Mouse (Mus musculus): ENCODE data around the gene Thap4. TPM values are rescaled to one million over a fixed set of nuclear protein-coding genes. Genes with fewer than 3 reads are reported as not detected.

The Thap4 gene
- polyA plus RNA-seq, 1 experiment = 38.7 TPM

GRCm38 (mm10) chr1:93697317-93697716 lies 57.3 kb downstream of the Thap4 start:
- H3K4me1 ChIP-seq (ENCODE audit: control insufficient read depth, insufficient read depth, low read length) = no peaks in the 10 kb centered on the region
- no peak for TF ChIP-seq CTCF (IDR thresholded peaks at IDR 0.05; ENCODE audit: borderline replicate concordance, insufficient read depth, low read length)
- no peak for TF ChIP-seq POLR2A (IDR thresholded peaks at IDR 0.05; ENCODE audit: low read depth, low read length)
- H3K4me3 ChIP-seq (ENCODE audit: insufficient read depth, low read length) = no peak overlapping the region
- H3K27ac ChIP-seq (ENCODE audit: insufficient read depth, low read length) = no peak overlapping the region

GRCm38 (mm10) chr1:93694966-93695365 lies 59.7 kb downstream of the Thap4 start:
- H3K4me3 ChIP-seq (ENCODE audit: insufficient read depth, low read length) = no peak overlapping the region
- no peak overlapping the region for H3K27ac ChIP-seq (ENCODE audit: insufficient read depth, low read length)
- H3K4me1 ChIP-seq (ENCODE audit: control insufficient read depth, insufficient read depth, low read length) = no peaks in the 10 kb centered on the region
- TF ChIP-seq CTCF (IDR thresholded peaks at IDR 0.05; ENCODE audit: borderline replicate concordance, insufficient read depth, low read length) (no peak), POLR2A (IDR thresholded peaks at IDR 0.05; ENCODE audit: low read depth, low read length) (no peak)

DNA sequence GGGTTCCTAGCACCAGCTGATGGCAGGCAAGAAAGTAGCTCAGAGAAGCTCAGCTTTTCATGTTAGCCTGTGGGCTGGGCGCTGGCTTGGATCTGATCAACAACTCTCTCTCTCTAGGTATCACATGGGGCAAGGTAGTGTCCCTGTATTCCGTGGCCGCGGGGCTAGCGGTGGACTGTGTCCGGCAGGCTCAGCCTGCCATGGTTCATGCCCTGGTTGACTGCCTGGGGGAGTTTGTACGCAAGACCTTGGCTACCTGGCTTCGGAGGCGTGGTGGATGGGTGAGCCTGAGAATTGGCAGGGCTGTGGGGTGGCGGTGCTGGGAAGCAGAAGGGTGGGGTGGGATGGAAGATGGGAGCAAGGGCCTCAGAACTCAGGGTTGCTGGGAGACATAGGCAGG lies 60.7 kb downstream of the Thap4 start:
- no peak for TF ChIP-seq POLR2A (IDR thresholded peaks at IDR 0.05; ENCODE audit: low read depth, low read length)
- TF ChIP-seq CTCF (IDR thresholded peaks at IDR 0.05; ENCODE audit: borderline replicate concordance, insufficient read depth, low read length) = no peak
- no peak overlapping the region for H3K27ac ChIP-seq (ENCODE audit: insufficient read depth, low read length)
- no peak overlapping the region for H3K4me3 ChIP-seq (ENCODE audit: insufficient read depth, low read length)
- H3K4me1 ChIP-seq (ENCODE audit: control insufficient read depth, insufficient read depth, low read length) = no peaks in the 10 kb centered on the region

DNA sequence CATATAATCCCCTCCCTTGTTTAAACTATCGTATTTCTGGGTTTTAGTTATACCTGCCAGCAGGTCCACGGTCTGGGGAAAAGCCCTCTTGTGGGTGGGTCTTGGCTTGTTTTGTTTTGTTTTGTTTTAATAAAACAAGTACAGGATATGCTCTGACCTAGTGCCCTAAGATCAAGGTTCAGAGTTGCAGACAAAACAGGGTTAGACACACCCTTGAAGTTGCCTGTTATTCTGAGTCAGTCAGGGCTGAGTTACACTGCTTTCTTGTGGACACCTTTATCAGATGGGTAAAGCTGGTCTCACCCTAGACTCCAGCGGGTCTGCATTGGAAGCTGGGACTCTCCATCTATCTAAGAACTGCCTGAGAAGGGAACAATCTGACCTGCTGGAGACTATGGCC lies 61.2 kb downstream of the Thap4 start:
- Histone ChIP-seq H3K4me1 (ENCODE audit: control insufficient read depth, insufficient read depth, low read length) (no peaks in the 10 kb centered on the region), H3K27ac (ENCODE audit: insufficient read depth, low read length) (no peak overlapping the region), H3K4me3 (ENCODE audit: insufficient read depth, low read length) (no peak overlapping the region)
- TF ChIP-seq POLR2A (IDR thresholded peaks at IDR 0.05; ENCODE audit: low read depth, low read length) (no peak), CTCF (IDR thresholded peaks at IDR 0.05; ENCODE audit: borderline replicate concordance, insufficient read depth, low read length) (no peak)

- H3K27ac ChIP-seq (ENCODE audit: insufficient read depth, low read length) = no peak overlapping the region
- H3K4me3 ChIP-seq (ENCODE audit: insufficient read depth, low read length) = no peak overlapping the region
- H3K4me1 ChIP-seq (ENCODE audit: control insufficient read depth, insufficient read depth, low read length) = no peaks in the 10 kb centered on the region
- TF ChIP-seq POLR2A (IDR thresholded peaks at IDR 0.05; ENCODE audit: low read depth, low read length) = no peak
- no peak for TF ChIP-seq CTCF (IDR thresholded peaks at IDR 0.05; ENCODE audit: borderline replicate concordance, insufficient read depth, low read length)
Observed at GRCm38 (mm10) chr1:93692773-93693172, 61.9 kb downstream of the Thap4 start.

DNA sequence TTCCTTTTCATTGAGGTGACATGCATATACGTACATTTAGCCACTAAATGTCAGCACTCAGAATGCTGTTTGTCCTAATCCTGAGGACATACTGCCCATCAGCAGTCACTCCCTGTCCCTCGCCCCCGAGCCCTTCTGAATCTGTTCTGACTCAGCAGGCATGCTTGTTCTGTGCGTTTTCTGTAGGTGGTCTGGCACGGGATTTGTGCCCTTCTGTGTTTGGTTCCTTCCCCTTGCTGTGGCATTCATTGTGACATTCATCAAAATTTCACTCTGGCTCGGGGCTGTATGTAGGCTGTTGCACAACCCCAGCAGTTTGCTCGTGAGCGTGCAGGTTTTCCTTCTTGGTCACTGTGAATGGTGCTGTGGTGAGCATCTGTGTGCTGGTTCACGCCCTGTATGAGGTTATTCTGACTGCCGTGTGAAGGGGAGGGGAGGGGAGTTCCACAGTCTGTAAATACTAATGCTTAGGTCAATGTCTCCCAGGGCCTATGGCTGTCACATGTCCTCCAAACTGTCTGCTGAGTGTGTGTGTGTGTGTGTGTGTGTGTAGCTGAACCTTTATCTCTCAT lies 62.8 kb downstream of the Thap4 start:
- no peak overlapping the region for H3K4me3 ChIP-seq (ENCODE audit: insufficient read depth, low read length)
- H3K27ac ChIP-seq (ENCODE audit: insufficient read depth, low read length) = no peak overlapping the region
- TF ChIP-seq POLR2A (IDR thresholded peaks at IDR 0.05; ENCODE audit: low read depth, low read length) = no peak
- no peak for TF ChIP-seq CTCF (IDR thresholded peaks at IDR 0.05; ENCODE audit: borderline replicate concordance, insufficient read depth, low read length)
- H3K4me1 ChIP-seq (ENCODE audit: control insufficient read depth, insufficient read depth, low read length) = peaks cover 6% of the 10 kb centered on the region; the same call in 1 of the 2 replicates

DNA sequence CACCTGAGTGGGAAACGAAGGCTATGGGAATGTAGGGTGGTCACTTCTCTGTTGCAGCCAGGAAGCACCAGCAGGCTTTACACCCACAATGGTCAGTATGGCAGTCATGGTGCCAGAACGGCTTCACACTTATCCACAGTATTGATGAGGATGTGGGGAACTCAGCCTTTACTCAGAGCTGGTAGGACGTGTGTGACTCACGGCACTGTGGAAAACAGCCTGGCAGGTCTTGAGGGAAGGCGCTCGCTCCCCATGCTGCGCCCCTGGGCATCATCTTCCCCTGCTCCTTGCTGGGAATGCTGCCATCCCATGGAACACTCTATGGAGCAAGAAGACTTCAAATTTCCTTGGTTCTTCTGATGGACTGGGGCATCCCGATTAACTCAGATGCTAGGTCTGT lies 63.6 kb downstream of the Thap4 start:
- Histone ChIP-seq H3K4me3 (ENCODE audit: insufficient read depth, low read length) (no peak overlapping the region), H3K27ac (ENCODE audit: insufficient read depth, low read length) (no peak overlapping the region), H3K4me1 (ENCODE audit: control insufficient read depth, insufficient read depth, low read length) (peaks cover 6% of the 10 kb centered on the region; the same call in 1 of the 2 replicates)
- TF ChIP-seq POLR2A (IDR thresholded peaks at IDR 0.05; ENCODE audit: low read depth, low read length) (no peak), CTCF (IDR thresholded peaks at IDR 0.05; ENCODE audit: borderline replicate concordance, insufficient read depth, low read length) (no peak)

GRCm38 (mm10) chr1:93689901-93690496 lies 64.7 kb downstream of the Thap4 start:
- Histone ChIP-seq H3K4me3 (ENCODE audit: insufficient read depth, low read length) (no peak overlapping the region), H3K4me1 (ENCODE audit: control insufficient read depth, insufficient read depth, low read length) (peaks cover 6% of the 10 kb centered on the region; the same call in 1 of the 2 replicates), H3K27ac (ENCODE audit: insufficient read depth, low read length) (no peak overlapping the region)
- no peak for TF ChIP-seq POLR2A (IDR thresholded peaks at IDR 0.05; ENCODE audit: low read depth, low read length)

- Histone ChIP-seq H3K27ac (ENCODE audit: insufficient read depth, low read length) (no peak overlapping the region), H3K4me1 (ENCODE audit: control insufficient read depth, insufficient read depth, low read length) (peaks cover 6% of the 10 kb centered on the region; the same call in 1 of the 2 replicates), H3K4me3 (ENCODE audit: insufficient read depth, low read length) (no peak overlapping the region)
- TF ChIP-seq POLR2A (IDR thresholded peaks at IDR 0.05; ENCODE audit: low read depth, low read length) = no peak
- no peak for TF ChIP-seq CTCF (IDR thresholded peaks at IDR 0.05; ENCODE audit: borderline replicate concordance, insufficient read depth, low read length)
Observed at GRCm38 (mm10) chr1:93688154-93688553, 66.5 kb downstream of the Thap4 start.

DNA sequence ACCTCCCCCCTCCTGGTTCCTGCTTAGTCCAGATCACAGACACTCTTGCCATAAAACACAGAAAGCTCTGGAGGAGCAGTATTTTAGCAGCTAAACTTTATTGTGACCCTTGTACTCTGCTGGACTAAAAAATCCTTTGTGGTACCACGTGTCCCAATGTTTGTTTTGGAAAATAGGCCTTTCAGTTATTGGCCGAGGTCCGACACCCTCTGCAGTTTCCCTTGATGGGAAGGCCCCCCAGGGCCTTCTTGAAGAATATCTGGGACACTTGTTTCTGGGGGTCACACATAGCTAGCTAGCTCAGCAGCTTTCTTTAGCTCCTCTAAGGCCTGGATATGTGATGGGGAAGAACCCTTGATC lies 67.7 kb downstream of the Thap4 start:
- H3K4me1 ChIP-seq (ENCODE audit: control insufficient read depth, insufficient read depth, low read length) = peaks cover 6% of the 10 kb centered on the region; the same call in 1 of the 2 replicates
- no peak overlapping the region for H3K27ac ChIP-seq (ENCODE audit: insufficient read depth, low read length)
- TF ChIP-seq CTCF (IDR thresholded peaks at IDR 0.05; ENCODE audit: borderline replicate concordance, insufficient read depth, low read length) (no peak), POLR2A (IDR thresholded peaks at IDR 0.05; ENCODE audit: low read depth, low read length) (no peak)
- H3K4me3 ChIP-seq (ENCODE audit: insufficient read depth, low read length) = peak overlapping the region; percentile 76
